Mouse (Mus musculus) liver, embryonic 16.5 days (tissue): ENCODE measurements around the gene Arhgap11a. TPM values are rescaled to one million over a fixed set of nuclear protein-coding genes. Genes with fewer than 3 reads are reported as not detected.
A peak's percentile ranks its signal among the peaks of the same experiment; 100 is the strongest.

ENCODE experiments used
- ATAC-seq: fragments of 200-750 bp; cut with Nextera tagmentation; 2 replicates; pipeline ENCODE4 v1.8.0; 2017; ENCODE audit warnings: low read depth, mild to moderate bottlenecking, moderate number of reproducible peaks, moderate library complexity
- H3K27ac ChIP-seq: fragments of 300-500 bp; sonication (generic); 2 replicates; pipeline ENCODE4 v1.5.1; 2014; ENCODE audit warnings: mild to moderate bottlenecking, low read length
- H3K27me3 ChIP-seq: fragments of 300-500 bp; sonication (generic); 2 replicates; pipeline ENCODE4 v1.6.1; 2014; ENCODE audit warnings: low read depth, low read length, mixed read lengths; ENCODE audit not compliant: control insufficient read depth, insufficient read depth
- H3K36me3 ChIP-seq: fragments of 300-500 bp; sonication (generic); 2 replicates; pipeline ENCODE4 v1.6.1; 2014; ENCODE audit warnings: mild to moderate bottlenecking; ENCODE audit not compliant: control insufficient read depth, insufficient read depth
- H3K4me1 ChIP-seq: fragments of 300-500 bp; sonication (generic); 2 replicates; pipeline ENCODE4 v1.6.1; 2014; ENCODE audit warnings: low read depth, low read length, mixed read lengths; ENCODE audit not compliant: control insufficient read depth
- H3K4me2 ChIP-seq: fragments of 300-500 bp; sonication (generic); 2 replicates; pipeline ENCODE4 v1.6.1; 2014; ENCODE audit warnings: low read depth, low read length, mixed read lengths
- H3K4me3 ChIP-seq: fragments of 300-500 bp; sonication (generic); 2 replicates; pipeline ENCODE4 v1.5.1; 2014; ENCODE audit warnings: low read depth, mild to moderate bottlenecking, low read length
- H3K9ac ChIP-seq: fragments of 300-500 bp; sonication (generic); 2 replicates; pipeline ENCODE4 v1.6.1; 2014; ENCODE audit warnings: low read depth, low read length
- H3K9me3 ChIP-seq: fragments of 300-500 bp; sonication (generic); replicated peaks from 2 replicates; pipeline ENCODE4 v1.6.1; 2016; ENCODE audit warnings: low read length; ENCODE audit not compliant: control insufficient read depth
- WGBS: fragments of 180-500 bp; shearing (Covaris S2); extraction: QIAGEN DNeasy Blood & Tissue Kit; methylation state at CpG from one replicate; pipeline ENCODE4 v1.1.7; 2014; ENCODE audit not compliant: insufficient replicate concordance; 5-methylcytosine and 5-hydroxymethylcytosine counted together
- polyA plus RNA-seq: library from polyadenylated mRNA; unstranded; fragments of >200 nt; fragmentation: Nextera tagmentation; extraction: Ambion mirVana; gene quantifications from 2 replicates; pipeline ENCODE4 v1.2.1, GENCODE M21; 2015

Gene Arhgap11a
- 17.0 and 17.7 TPM in 2 replicates for polyA plus RNA-seq

DNA sequence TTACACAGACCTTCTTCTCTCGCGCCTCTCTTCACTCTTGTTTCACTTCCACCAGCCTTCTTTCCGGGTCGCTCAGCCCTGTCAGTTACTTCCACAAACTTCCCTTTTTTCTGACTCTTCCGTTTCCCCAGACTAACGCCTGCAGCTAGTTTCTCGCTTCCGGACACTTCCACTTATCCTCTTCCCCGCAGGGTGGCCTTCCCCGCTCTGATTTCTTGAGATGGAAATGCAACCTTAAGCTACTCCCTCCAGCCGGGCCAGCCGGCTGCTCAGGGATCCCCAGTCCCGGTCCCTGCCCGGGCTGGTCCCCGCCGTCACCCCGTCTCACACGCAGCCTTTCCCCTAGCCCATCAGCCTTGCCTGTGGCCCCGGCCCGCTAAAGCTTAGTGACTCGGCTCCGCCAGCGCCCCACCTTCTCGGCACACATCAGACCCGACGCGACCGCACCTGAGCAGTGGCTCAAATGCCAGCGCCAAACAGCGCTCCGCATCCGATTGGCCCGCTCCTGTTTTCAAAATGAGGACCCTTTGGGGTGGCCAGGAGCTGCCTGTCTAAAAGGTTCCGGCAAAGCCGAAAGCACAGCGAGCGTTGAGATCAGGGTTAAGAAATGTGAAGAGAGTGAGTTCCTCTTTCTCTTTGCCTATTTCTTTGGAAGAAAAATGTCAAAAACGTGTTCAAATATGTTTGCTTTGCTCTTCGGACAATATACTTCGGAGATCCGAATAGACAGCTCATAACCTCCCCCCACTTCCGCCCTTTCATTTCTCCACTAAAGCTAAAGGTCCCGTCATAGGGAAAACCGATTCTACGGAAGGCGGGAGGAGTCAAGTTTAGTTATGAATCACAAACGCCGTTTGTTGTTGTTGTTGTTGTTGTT lies at the start of gene Arhgap11a:
Arhgap11a (minus strand) TSS at position 417 of the 877 bp plus-strand sequence.
- peak; percentile 97 for ATAC-seq
- Histone ChIP-seq H3K9ac (peak within 1 kb of the TSS; percentile 95), H3K9me3 (no peaks in the 10 kb centered on the region), H3K27ac (peak within 1 kb of the TSS; percentile 95), H3K36me3 (peaks cover 11% of the 10 kb centered on the region), H3K4me3 (peak within 1 kb of the TSS; percentile 96), H3K27me3 (no peaks in the 10 kb centered on the region), H3K4me2 (peak within 1 kb of the TSS; percentile 87), H3K4me1 (peaks cover 18% of the 10 kb centered on the region)
- WGBS, result under 1% methylated on average over 48 of the region's 48 CpGs

- no peak for ATAC-seq
- Histone ChIP-seq H3K4me2 (no peak overlapping the region), H3K27me3 (no peaks in the 10 kb centered on the region)
These were observed 45.1 kb upstream of the Arhgap11a start for GRCm38 (mm10) chr2:113893385-113894122.

GRCm38 (mm10) chr2:113887166-113887565 lies 38.7 kb upstream of the Arhgap11a start:
- Histone ChIP-seq H3K36me3 (no peaks in the 10 kb centered on the region), H3K27ac (no peak overlapping the region), H3K4me1 (no peaks in the 10 kb centered on the region), H3K4me2 (no peak overlapping the region), H3K9me3 (no peaks in the 10 kb centered on the region), H3K4me3 (no peak overlapping the region), H3K27me3 (no peaks in the 10 kb centered on the region), H3K9ac (no peak overlapping the region)
- no peak for ATAC-seq
- 52% methylated on average over 4 of the region's 4 CpGs for WGBS

More at GRCm38 (mm10) chr2:113893385-113894122, 45.1 kb upstream of the Arhgap11a start:
- WGBS, result 58% methylated on average over 10 of the region's 12 CpGs
- H3K4me3 ChIP-seq, result no peak overlapping the region
- H3K9me3 ChIP-seq, result no peaks in the 10 kb centered on the region
- no peak overlapping the region for H3K9ac ChIP-seq
- no peak overlapping the region for H3K27ac ChIP-seq
- no peaks in the 10 kb centered on the region for H3K4me1 ChIP-seq
- H3K36me3 ChIP-seq, result no peaks in the 10 kb centered on the region

DNA sequence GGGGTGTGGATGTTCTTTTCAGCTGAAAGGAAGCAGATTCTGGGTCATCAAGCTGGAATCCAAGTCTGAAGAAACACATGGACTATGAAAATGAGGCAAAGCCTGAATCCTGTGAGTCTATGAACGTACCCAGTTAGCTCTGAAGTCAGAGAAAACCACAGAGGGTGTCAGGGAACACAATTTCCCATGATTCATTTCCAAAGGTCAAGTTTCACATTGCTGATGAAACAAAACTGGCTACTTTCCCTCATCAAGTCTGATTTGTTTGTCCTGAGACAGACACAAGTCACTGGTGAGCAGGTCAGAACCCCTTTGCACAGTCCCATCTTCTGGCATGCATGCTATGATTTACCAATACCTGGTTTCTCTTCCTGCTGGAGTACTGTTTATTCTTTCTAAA lies 37.6 kb upstream of the Arhgap11a start:
- H3K4me2 ChIP-seq, result no peak overlapping the region
- H3K4me1 ChIP-seq, result no peaks in the 10 kb centered on the region
- WGBS, result 23% methylated on average over 1 of the region's 1 CpGs
- no peak overlapping the region for H3K4me3 ChIP-seq
- H3K36me3 ChIP-seq, result no peaks in the 10 kb centered on the region
- no peak overlapping the region for H3K27ac ChIP-seq
- no peak for ATAC-seq
- H3K27me3 ChIP-seq, result no peaks in the 10 kb centered on the region
- no peak overlapping the region for H3K9ac ChIP-seq
- no peaks in the 10 kb centered on the region for H3K9me3 ChIP-seq

DNA sequence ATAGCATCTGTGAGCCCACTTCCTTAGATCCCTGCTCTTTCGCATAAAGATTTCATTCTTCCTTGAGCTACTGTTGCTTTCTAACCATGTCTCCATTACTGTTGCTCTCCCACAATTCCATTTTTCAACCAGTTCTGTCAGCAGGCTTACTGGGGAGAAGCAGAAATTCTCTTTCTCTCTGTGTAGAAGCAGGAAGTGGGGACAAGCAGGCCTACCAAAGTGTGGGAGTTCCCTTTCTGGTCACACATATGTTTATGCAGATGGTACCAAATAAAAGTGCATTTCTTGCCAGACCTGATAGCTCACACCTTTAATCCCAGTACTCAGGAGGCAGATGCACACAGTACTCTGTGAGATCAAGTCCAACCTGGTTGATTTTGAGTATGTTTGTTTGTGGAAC lies 21.7 kb upstream of the Arhgap11a start:
- Histone ChIP-seq H3K36me3 (no peaks in the 10 kb centered on the region), H3K4me1 (no peaks in the 10 kb centered on the region), H3K9ac (no peak overlapping the region), H3K9me3 (no peaks in the 10 kb centered on the region), H3K4me3 (no peak overlapping the region), H3K4me2 (no peak overlapping the region), H3K27ac (no peak overlapping the region), H3K27me3 (no peaks in the 10 kb centered on the region)
- no peak for ATAC-seq
- 59% methylated on average over 1 of the region's 1 CpGs for WGBS

- Histone ChIP-seq H3K4me1 (no peaks in the 10 kb centered on the region), H3K27me3 (no peaks in the 10 kb centered on the region), H3K9ac (no peak overlapping the region), H3K36me3 (no peaks in the 10 kb centered on the region), H3K9me3 (no peaks in the 10 kb centered on the region), H3K27ac (no peak overlapping the region), H3K4me3 (no peak overlapping the region), H3K4me2 (no peak overlapping the region)
- WGBS, result 56% methylated on average over 4 of the region's 4 CpGs
- ATAC-seq, result no peak
These were observed 19.9 kb upstream of the Arhgap11a start for GRCm38 (mm10) chr2:113868404-113868803.

DNA sequence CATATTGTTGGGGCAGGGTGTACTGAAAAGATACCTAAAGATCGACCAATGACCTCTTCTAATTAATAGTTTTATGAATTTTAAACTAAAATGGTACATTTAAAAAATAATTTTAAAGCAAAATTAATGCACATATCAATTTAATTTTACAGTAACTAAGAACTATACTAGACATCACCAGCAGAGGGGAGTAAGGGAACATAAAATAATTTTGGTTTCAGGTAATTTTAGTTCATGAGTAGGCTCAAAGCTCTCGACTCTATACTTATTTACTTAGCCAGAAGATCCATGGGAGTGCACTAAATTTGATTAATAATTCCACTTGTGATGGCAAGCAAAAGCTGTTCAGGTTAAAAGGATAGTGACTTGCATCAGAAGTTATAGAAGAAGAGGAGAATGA lies 17.7 kb upstream of the Arhgap11a start:
- Histone ChIP-seq H3K27me3 (no peaks in the 10 kb centered on the region), H3K36me3 (no peaks in the 10 kb centered on the region), H3K27ac (no peak overlapping the region), H3K4me3 (no peak overlapping the region), H3K9me3 (no peaks in the 10 kb centered on the region), H3K9ac (no peak overlapping the region), H3K4me2 (no peak overlapping the region), H3K4me1 (no peaks in the 10 kb centered on the region)
- ATAC-seq, result no peak
- WGBS, result 19% methylated on average over 2 of the region's 2 CpGs

GRCm38 (mm10) chr2:113849141-113849540 lies 680 bp upstream of the Arhgap11a start:
- H3K27me3 ChIP-seq, result no peaks in the 10 kb centered on the region
- 5% methylated on average over 3 of the region's 3 CpGs for WGBS
- peak overlapping the region; percentile 87 for H3K4me2 ChIP-seq
- H3K4me1 ChIP-seq, result peaks cover 18% of the 10 kb centered on the region
- H3K9me3 ChIP-seq, result no peaks in the 10 kb centered on the region
- H3K9ac ChIP-seq, result peak overlapping the region; percentile 95; the same call in 1 of the 2 replicates
- peak overlapping the region; percentile 96 for H3K4me3 ChIP-seq
- no peak for ATAC-seq
- H3K36me3 ChIP-seq, result peaks cover 5% of the 10 kb centered on the region
- H3K27ac ChIP-seq, result peak overlapping the region; percentile 95
